Mouse (Mus musculus) layer of hippocampus, adult 9-11 months (tissue): ENCODE measurements around the gene Cisd1.

Experiments used
- DNase-seq: peaks from one replicate; pipeline ENCODE4 v3.0.0; 2022

The Cisd1 gene

GRCm38 (mm10) chr10:71323669-71324068 lies 21.1 kb downstream of the Cisd1 start:
- DNase-seq: no peak

GRCm38 (mm10) chr10:71316497-71316896 lies 28.3 kb downstream of the Cisd1 start:
- DNase-seq: no peak

GRCm38 (mm10) chr10:71316056-71316455 lies 28.7 kb downstream of the Cisd1 start:
- no peak for DNase-seq

GRCm38 (mm10) chr10:71314596-71314995 lies 30.2 kb downstream of the Cisd1 start:
- DNase-seq: no peak

DNA sequence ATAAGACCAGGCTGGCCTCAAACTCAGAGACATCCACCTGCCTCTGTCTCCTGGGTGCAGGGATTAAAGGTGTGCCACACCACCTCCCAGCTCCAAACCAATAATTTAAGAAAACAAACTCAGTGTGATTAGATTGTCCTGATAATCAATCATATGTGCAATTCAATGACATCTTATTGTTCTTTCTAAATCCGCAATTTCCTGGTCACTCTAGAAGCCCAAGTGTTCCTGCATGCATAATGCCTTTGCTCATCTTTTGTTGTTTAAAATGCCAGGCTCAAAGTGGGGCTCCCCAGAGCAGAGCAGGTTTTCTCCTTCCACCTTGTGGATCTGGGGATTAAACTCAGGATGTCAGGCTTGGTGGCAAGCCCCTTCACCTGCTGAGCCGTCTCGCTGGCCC lies 34.5 kb downstream of the Cisd1 start:
- DNase-seq: no peak

DNA sequence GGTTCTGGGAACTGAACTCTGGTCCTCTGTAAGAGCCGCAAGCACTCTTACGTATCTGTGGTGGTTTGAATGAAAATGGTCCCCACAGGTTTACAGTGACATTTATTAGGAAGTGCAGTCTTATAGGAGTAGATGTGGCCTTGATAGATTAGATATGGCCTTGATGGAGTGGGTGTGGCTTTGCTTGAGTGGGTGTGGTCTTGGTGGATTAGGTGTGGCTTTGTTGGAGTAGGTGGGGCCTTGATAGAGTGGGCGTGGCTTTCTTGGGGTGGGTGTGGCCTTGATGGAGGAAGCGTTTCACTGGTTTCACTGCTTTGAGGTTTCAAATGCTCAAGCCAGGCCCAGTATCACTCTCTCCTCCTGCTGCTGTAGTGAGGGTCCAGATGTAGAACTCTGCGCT lies 36.6 kb downstream of the Cisd1 start:
- DNase-seq: no peak

- no peak for DNase-seq
These were observed 38.0 kb downstream of the Cisd1 start for GRCm38 (mm10) chr10:71306759-71307158.

GRCm38 (mm10) chr10:71306190-71306589 lies 38.6 kb downstream of the Cisd1 start:
- no peak for DNase-seq

DNA sequence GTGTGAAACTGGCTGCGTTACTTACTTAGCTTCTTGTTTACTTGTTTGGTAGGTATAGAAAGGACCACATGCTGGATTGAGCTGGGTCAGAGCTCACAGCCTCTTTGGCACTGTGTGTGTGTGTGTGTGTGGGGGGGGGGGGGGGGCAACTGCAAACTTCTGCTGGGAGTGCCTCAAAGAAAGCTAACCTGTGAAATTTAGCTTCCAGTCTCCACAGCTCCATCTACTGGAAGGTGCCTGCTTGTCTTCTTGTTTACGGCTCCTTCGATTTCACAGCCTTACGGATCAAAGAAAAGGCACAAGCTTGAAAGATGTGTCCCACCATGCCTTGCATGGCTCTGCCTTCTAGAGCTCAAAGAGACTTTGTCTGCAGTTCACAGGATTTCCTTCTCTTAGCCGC lies 42.3 kb downstream of the Cisd1 start:
- no peak for DNase-seq

DNA sequence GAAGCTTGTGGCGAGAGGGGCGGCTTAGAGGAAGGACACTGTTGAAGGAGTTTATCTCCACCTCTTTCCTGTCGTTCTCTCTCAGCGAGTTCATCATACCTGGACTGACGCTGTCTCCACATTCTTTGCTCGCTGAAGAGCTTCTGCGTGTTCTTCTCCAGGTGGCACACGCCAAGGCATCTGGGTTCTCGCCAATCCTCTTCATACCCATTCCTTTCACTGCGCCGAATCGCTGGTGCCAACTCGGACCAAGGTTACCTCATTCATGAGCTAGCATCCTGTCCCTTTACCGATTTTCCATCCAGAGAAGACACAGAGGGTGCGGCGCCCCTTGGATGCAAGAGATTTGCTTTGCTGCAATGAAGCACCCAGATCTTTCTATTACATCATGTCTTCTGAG lies 44.6 kb downstream of the Cisd1 start:
- no peak for DNase-seq

- DNase-seq: no peak
These were observed 51.5 kb downstream of the Cisd1 start for GRCm38 (mm10) chr10:71293245-71293644.

DNA sequence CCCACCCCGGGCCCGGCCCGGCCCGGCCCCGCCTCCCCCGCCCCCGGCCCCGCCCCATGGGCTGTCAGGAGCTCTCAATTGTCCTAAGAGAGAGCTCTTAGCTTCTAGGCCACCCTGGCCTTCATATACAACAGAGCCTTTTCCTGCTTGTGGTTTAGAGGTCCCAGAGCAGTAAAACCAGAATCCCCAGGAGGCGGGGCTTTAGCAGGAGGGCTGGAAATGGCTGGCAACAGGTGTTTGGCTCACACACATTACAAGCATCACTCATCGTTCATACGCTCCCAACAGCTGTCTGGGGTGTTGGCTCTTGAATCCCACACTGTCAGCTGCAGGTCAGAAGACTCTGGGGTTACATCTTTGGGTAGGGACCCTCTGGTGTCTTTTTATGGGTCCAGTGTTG lies 52.5 kb downstream of the Cisd1 start:
- no peak for DNase-seq

DNA sequence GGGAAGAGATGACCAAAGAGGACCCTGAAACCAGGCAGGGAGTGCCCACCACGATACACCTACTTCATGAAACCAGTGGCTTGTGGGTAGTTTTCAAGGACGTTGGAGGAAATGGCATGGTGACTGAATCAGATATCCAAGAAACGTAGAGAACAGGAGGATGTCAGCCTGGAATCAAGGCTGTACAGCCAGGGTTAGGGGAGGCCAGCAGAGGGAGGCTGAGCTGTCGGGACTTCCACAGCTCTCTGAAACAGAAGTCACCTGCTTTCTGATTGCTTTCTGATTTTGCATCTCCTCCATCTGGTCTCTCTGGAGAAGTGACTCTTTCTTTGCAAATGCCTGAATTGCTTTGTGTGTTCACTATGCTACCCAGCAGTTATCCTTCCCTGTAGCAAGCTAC lies 53.0 kb downstream of the Cisd1 start:
- DNase-seq: no peak

- no peak for DNase-seq
These were observed 53.5 kb downstream of the Cisd1 start for GRCm38 (mm10) chr10:71291179-71291661.

- peak; percentile 90 for DNase-seq
These were observed 59.6 kb downstream of the Cisd1 start, which contains the start of gene Ube2d1 for GRCm38 (mm10) chr10:71285126-71285580. Gene Ube2d1, minus strand, starts transcription at chr10:71285262.

DNA sequence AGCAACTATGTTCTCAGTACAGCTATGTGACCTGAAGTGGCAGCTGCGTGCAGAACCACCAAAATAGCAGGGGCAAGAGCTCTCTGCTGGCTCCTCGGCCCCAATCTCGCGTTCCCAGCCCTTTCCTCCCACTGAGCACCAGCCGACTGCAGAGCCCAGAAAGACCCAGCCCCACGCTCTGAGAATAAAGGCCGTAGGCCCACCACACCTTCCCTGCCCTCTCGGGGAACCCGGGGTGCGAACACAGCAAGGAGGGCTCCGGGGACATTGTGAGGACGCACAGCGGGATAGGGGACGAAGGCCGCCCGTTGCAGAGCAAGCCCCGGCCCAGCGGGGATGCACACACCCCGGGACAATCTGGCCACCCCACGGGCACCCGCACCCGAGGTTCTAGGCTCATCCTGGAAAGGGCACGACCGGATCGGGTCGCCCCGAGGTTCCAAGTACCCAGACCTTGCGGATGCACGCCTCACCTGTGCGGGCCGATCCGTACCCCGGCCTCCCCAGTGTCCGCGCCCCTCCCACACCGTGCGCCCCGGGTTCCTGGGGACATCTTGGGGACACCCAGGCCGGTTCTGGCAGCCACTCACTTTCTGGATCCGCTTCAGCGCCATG lies 60.1 kb downstream of the Cisd1 start:
- no peak for DNase-seq

DNA sequence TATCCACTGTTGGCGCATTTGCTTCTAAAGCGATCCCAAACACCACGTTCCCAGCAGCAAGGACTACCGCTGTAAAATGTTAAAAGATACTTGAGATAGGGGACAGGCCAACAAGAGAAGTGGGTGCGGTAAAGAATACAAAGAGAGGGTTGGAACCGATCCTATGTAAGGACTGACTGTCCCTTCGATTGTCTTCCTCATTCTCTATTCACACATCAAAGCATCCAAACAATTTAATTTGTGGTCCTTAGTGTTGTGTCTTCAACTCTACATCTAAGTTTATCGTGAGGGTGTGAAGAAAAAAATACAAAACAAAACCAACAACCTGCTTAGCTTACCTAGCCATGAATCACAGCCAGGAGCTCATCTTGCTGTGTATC lies 60.6 kb downstream of the Cisd1 start:
- DNase-seq: no peak
